Mouse (Mus musculus) layer of hippocampus, postnatal 25 days (tissue): Measurements from ENCODE around the gene Hemk1. TPM values are rescaled to one million over a fixed set of nuclear protein-coding genes. Genes with fewer than 3 reads are reported as not detected.
"Not testable (repeated sequence)": the region's sequence is repeated elsewhere in the genome, so short reads cannot be mapped to it uniquely, and the experiment has no call there.

ENCODE experiments used
- DNase-seq, 2 experiments: peaks; one replicate each; pipeline ENCODE4 v3.0.0; 2022; ENCODE audit warnings: mixed read lengths in 2 of 2, low spot score in 1 of 2; ENCODE audit errors: extremely low spot score in 1 of 2
- total RNA-seq, 2 experiments: library from RNA; stranded (reverse); gene quantifications; 2 replicates each; pipeline ENCODE4 v1.2.3; 2021

Gene Hemk1
- total RNA-seq, 2 experiments from 2014 or later = 16.5 to 18.2 TPM

GRCm38 (mm10) chr9:107309600-107309999 lies 28.6 kb downstream of the Hemk1 start:
- DNase-seq = no peak

GRCm38 (mm10) chr9:107309171-107309570 lies 29.0 kb downstream of the Hemk1 start:
- DNase-seq = no peak

- DNase-seq = no peak
Observed at GRCm38 (mm10) chr9:107308346-107309000, 29.7 kb downstream of the Hemk1 start.

- peak in 1 of 2 experiments; percentile 14 for DNase-seq
Observed at GRCm38 (mm10) chr9:107307886-107308285, 30.3 kb downstream of the Hemk1 start.

- DNase-seq = no peak
Observed at GRCm38 (mm10) chr9:107307099-107307872, 30.9 kb downstream of the Hemk1 start.

GRCm38 (mm10) chr9:107306673-107307072 lies 31.5 kb downstream of the Hemk1 start:
- not testable (repeated sequence) for DNase-seq

- no peak for DNase-seq
Observed at GRCm38 (mm10) chr9:107305601-107306542, 32.3 kb downstream of the Hemk1 start.

- DNase-seq = no peak
Observed at GRCm38 (mm10) chr9:107305012-107305411, 33.1 kb downstream of the Hemk1 start.

- no peak for DNase-seq
Observed at GRCm38 (mm10) chr9:107304383-107304782, 33.8 kb downstream of the Hemk1 start.

- no peak for DNase-seq
Observed at GRCm38 (mm10) chr9:107303900-107304299, 34.2 kb downstream of the Hemk1 start.

GRCm38 (mm10) chr9:107303121-107303820 lies 34.9 kb downstream of the Hemk1 start:
- no peak for DNase-seq

GRCm38 (mm10) chr9:107302592-107302991 lies 35.6 kb downstream of the Hemk1 start:
- DNase-seq = no peak

- DNase-seq = no peak
Observed at GRCm38 (mm10) chr9:107301554-107302331, 36.4 kb downstream of the Hemk1 start.

- DNase-seq = no peak
Observed at GRCm38 (mm10) chr9:107300224-107300973, 37.8 kb downstream of the Hemk1 start.

- no peak for DNase-seq
Observed at GRCm38 (mm10) chr9:107299783-107300182, 38.4 kb downstream of the Hemk1 start.

- DNase-seq = no peak
Observed at GRCm38 (mm10) chr9:107298876-107299275, 39.3 kb downstream of the Hemk1 start.

- DNase-seq = no peak
Observed at GRCm38 (mm10) chr9:107298059-107298780, 39.9 kb downstream of the Hemk1 start.

- DNase-seq = no peak
Observed at GRCm38 (mm10) chr9:107297658-107298057, 40.5 kb downstream of the Hemk1 start.
